Mouse (Mus musculus) heart, embryonic 10.5 days (tissue): Measurements from ENCODE around the gene Tex19.2. TPM values are rescaled to one million over a fixed set of nuclear protein-coding genes. Genes with fewer than 3 reads are reported as not detected.

Experiments used
- DNase-seq: peaks from one replicate; pipeline ENCODE4 v3.0.0-alpha.2; 2017; ENCODE audit warnings: low spot score
- H3K27ac ChIP-seq: fragments of 300-500 bp; sonication (generic); 2 replicates; pipeline ENCODE4 v1.5.1; 2016; ENCODE audit warnings: mild to moderate bottlenecking
- H3K27me3 ChIP-seq: fragments of 300-500 bp; sonication (generic); 2 replicates; pipeline ENCODE4 v1.6.1; 2016; ENCODE audit warnings: mild to moderate bottlenecking; ENCODE audit not compliant: poor library complexity, insufficient read depth, severe bottlenecking
- H3K36me3 ChIP-seq: fragments of 300-500 bp; sonication (generic); 2 replicates; pipeline ENCODE4 v1.6.1; 2016; ENCODE audit warnings: mild to moderate bottlenecking, moderate library complexity
- H3K4me1 ChIP-seq: fragments of 300-500 bp; sonication (generic); 2 replicates; pipeline ENCODE4 v1.6.1; 2016; ENCODE audit warnings: mild to moderate bottlenecking
- H3K4me3 ChIP-seq: fragments of 300-500 bp; sonication (generic); 2 replicates; pipeline ENCODE4 v1.5.1; 2016; ENCODE audit warnings: mild to moderate bottlenecking, moderate library complexity
- H3K9me3 ChIP-seq: fragments of 300-500 bp; sonication (generic); 2 replicates; pipeline ENCODE4 v1.6.1; 2016; ENCODE audit warnings: mild to moderate bottlenecking, moderate library complexity
- WGBS: fragments of 180-500 bp; shearing (Covaris S2); methylation state at CpG from one replicate; pipeline ENCODE4 v1.1.7; 2016; 5-methylcytosine and 5-hydroxymethylcytosine counted together
- polyA plus RNA-seq: library from polyadenylated mRNA; unstranded; fragments of >200 nt; fragmentation: Nextera tagmentation; extraction: Ambion mirVana; gene quantifications from 2 replicates; pipeline ENCODE4 v1.2.1, GENCODE M21; 2016

The Tex19.2 gene
- polyA plus RNA-seq: not detected in 2 replicates

- Histone ChIP-seq H3K9me3 (no peaks in the 10 kb centered on the region), H3K36me3 (no peaks in the 10 kb centered on the region), H3K27ac (0 out of 2 replicates have a peak within 1 kb of the TSS, but pooled peaks have one; percentile 11), H3K27me3 (peaks cover 21% of the 10 kb centered on the region), H3K4me3 (no peak within 1 kb of the TSS), H3K4me1 (peaks cover 14% of the 10 kb centered on the region)
- peak; percentile 35 for DNase-seq
- WGBS: 83% methylated on average over 3 of the region's 3 CpGs
These were observed at the start of gene Tex19.2 for GRCm38 (mm10) chr11:121118577-121118976. Tex19.2 (minus strand) TSS chr11:121118677.

GRCm38 (mm10) chr11:121163751-121164150 lies 45.3 kb upstream of the Tex19.2 start:
- Histone ChIP-seq H3K9me3 (no peaks in the 10 kb centered on the region), H3K4me3 (no peak overlapping the region), H3K27ac (no peak overlapping the region), H3K4me1 (peaks cover 9% of the 10 kb centered on the region), H3K27me3 (peaks cover 13% of the 10 kb centered on the region), H3K36me3 (no peaks in the 10 kb centered on the region)
- DNase-seq: no peak
- WGBS: 81% methylated on average over 4 of the region's 4 CpGs

- WGBS: 91% methylated on average over 26 of the region's 26 CpGs
- H3K4me3 ChIP-seq: no peak overlapping the region
- H3K27ac ChIP-seq: no peak overlapping the region
These were observed 42.3 kb upstream of the Tex19.2 start for GRCm38 (mm10) chr11:121160636-121161346.

GRCm38 (mm10) chr11:121159971-121160370 lies 41.5 kb upstream of the Tex19.2 start, which contains the start of gene Uts2r:
Uts2r (plus strand) TSS chr11:121160271.
- Histone ChIP-seq H3K9me3 (no peaks in the 10 kb centered on the region), H3K4me1 (peaks cover 21% of the 10 kb centered on the region), H3K4me3 (no peak within 1 kb of the TSS), H3K27ac (no peak within 1 kb of the TSS), H3K27me3 (peaks cover 48% of the 10 kb centered on the region), H3K36me3 (no peaks in the 10 kb centered on the region)
- WGBS: 86% methylated on average over 5 of the region's 5 CpGs
- no peak for DNase-seq

More at GRCm38 (mm10) chr11:121160636-121161346, 42.3 kb upstream of the Tex19.2 start:
- H3K27me3 ChIP-seq: peaks cover 40% of the 10 kb centered on the region
- peaks cover 21% of the 10 kb centered on the region for H3K4me1 ChIP-seq
- no peaks in the 10 kb centered on the region for H3K36me3 ChIP-seq
- no peak for DNase-seq
- H3K9me3 ChIP-seq: no peaks in the 10 kb centered on the region

GRCm38 (mm10) chr11:121156411-121156891 lies 38.0 kb upstream of the Tex19.2 start:
- H3K4me1 ChIP-seq: peaks cover 16% of the 10 kb centered on the region; the same call in 1 of the 2 replicates
- H3K36me3 ChIP-seq: no peaks in the 10 kb centered on the region
- H3K9me3 ChIP-seq: no peaks in the 10 kb centered on the region
- H3K27me3 ChIP-seq: peaks cover 63% of the 10 kb centered on the region
- peak overlapping the region; percentile 23; the same call in 1 of the 2 replicates for H3K27ac ChIP-seq
- peak overlapping the region; percentile 61 for H3K4me3 ChIP-seq
- no peak for DNase-seq
- WGBS: 2% methylated on average over 45 of the region's 45 CpGs

GRCm38 (mm10) chr11:121154203-121154602 lies 35.7 kb upstream of the Tex19.2 start:
- no peaks in the 10 kb centered on the region for H3K36me3 ChIP-seq

GRCm38 (mm10) chr11:121148193-121148592 lies 29.7 kb upstream of the Tex19.2 start:
- WGBS: 78% methylated on average over 3 of the region's 3 CpGs
- DNase-seq: no peak
- Histone ChIP-seq H3K9me3 (no peaks in the 10 kb centered on the region), H3K27ac (no peak overlapping the region), H3K4me1 (no peaks in the 10 kb centered on the region), H3K4me3 (no peak overlapping the region), H3K36me3 (no peaks in the 10 kb centered on the region), H3K27me3 (no peaks in the 10 kb centered on the region)

More at GRCm38 (mm10) chr11:121154203-121154602, 35.7 kb upstream of the Tex19.2 start:
- Histone ChIP-seq H3K9me3 (no peaks in the 10 kb centered on the region), H3K4me3 (no peak overlapping the region), H3K4me1 (peaks cover 11% of the 10 kb centered on the region; the same call in 1 of the 2 replicates), H3K27ac (no peak overlapping the region), H3K27me3 (peaks cover 50% of the 10 kb centered on the region)
- no peak for DNase-seq
- WGBS: 38% methylated on average over 4 of the region's 4 CpGs

GRCm38 (mm10) chr11:121145865-121146264 lies 27.4 kb upstream of the Tex19.2 start, which contains the start of gene Tex19.1:
Tex19.1 (plus strand) TSS chr11:121146143.
- H3K4me1 ChIP-seq: no peaks in the 10 kb centered on the region
- H3K4me3 ChIP-seq: no peak within 1 kb of the TSS
- 86% methylated on average over 22 of the region's 22 CpGs for WGBS
- H3K27me3 ChIP-seq: no peaks in the 10 kb centered on the region
- H3K9me3 ChIP-seq: no peaks in the 10 kb centered on the region
- H3K27ac ChIP-seq: no peak within 1 kb of the TSS
- H3K36me3 ChIP-seq: no peaks in the 10 kb centered on the region
- no peak for DNase-seq

- Histone ChIP-seq H3K4me1 (peaks cover 6% of the 10 kb centered on the region; the same call in 1 of the 2 replicates), H3K9me3 (no peaks in the 10 kb centered on the region), H3K27ac (no peak overlapping the region), H3K27me3 (0 out of 2 replicates have a peak, but pooled peaks cover under 1% of the 10 kb centered on the region), H3K4me3 (no peak overlapping the region), H3K36me3 (no peaks in the 10 kb centered on the region)
- DNase-seq: no peak
- WGBS: 78% methylated on average over 9 of the region's 9 CpGs
These were observed 25.0 kb upstream of the Tex19.2 start for GRCm38 (mm10) chr11:121143325-121144015.

- Histone ChIP-seq H3K4me3 (no peak overlapping the region), H3K9me3 (no peaks in the 10 kb centered on the region), H3K27me3 (0 out of 2 replicates have a peak, but pooled peaks cover 10% of the 10 kb centered on the region), H3K4me1 (peaks cover 8% of the 10 kb centered on the region), H3K27ac (no peak overlapping the region), H3K36me3 (no peaks in the 10 kb centered on the region)
- no peak for DNase-seq
- 19% methylated on average over 6 of the region's 6 CpGs for WGBS
These were observed 20.3 kb upstream of the Tex19.2 start for GRCm38 (mm10) chr11:121138732-121139131.

- no peaks in the 10 kb centered on the region for H3K9me3 ChIP-seq
- no peak for DNase-seq
- H3K27me3 ChIP-seq: 0 out of 2 replicates have a peak, but pooled peaks cover 10% of the 10 kb centered on the region
- WGBS: 86% methylated on average over 5 of the region's 5 CpGs
- no peak overlapping the region for H3K27ac ChIP-seq
- peaks cover 8% of the 10 kb centered on the region for H3K4me1 ChIP-seq
- H3K4me3 ChIP-seq: no peak overlapping the region
- no peaks in the 10 kb centered on the region for H3K36me3 ChIP-seq
These were observed 19.2 kb upstream of the Tex19.2 start for GRCm38 (mm10) chr11:121137682-121138081.

- DNase-seq: no peak
- H3K27me3 ChIP-seq: 0 out of 2 replicates have a peak, but pooled peaks cover 10% of the 10 kb centered on the region
- H3K27ac ChIP-seq: no peak overlapping the region
- WGBS: 30% methylated on average over 1 of the region's 1 CpGs
- H3K36me3 ChIP-seq: no peaks in the 10 kb centered on the region
- no peak overlapping the region for H3K4me3 ChIP-seq
- no peaks in the 10 kb centered on the region for H3K9me3 ChIP-seq
- peaks cover 8% of the 10 kb centered on the region for H3K4me1 ChIP-seq
These were observed 16.1 kb upstream of the Tex19.2 start for GRCm38 (mm10) chr11:121134600-121134999.

GRCm38 (mm10) chr11:121129616-121130015 lies 11.1 kb upstream of the Tex19.2 start:
- WGBS: 72% methylated on average over 1 of the region's 1 CpGs
- no peak for DNase-seq

More at GRCm38 (mm10) chr11:121129616-121130015, 11.1 kb upstream of the Tex19.2 start:
- Histone ChIP-seq H3K27ac (no peak overlapping the region), H3K36me3 (no peaks in the 10 kb centered on the region), H3K4me1 (peaks cover 7% of the 10 kb centered on the region), H3K4me3 (no peak overlapping the region), H3K9me3 (no peaks in the 10 kb centered on the region), H3K27me3 (no peaks in the 10 kb centered on the region)
